Mouse (Mus musculus): ENCODE measurements around the gene Ankrd28.

DNA sequence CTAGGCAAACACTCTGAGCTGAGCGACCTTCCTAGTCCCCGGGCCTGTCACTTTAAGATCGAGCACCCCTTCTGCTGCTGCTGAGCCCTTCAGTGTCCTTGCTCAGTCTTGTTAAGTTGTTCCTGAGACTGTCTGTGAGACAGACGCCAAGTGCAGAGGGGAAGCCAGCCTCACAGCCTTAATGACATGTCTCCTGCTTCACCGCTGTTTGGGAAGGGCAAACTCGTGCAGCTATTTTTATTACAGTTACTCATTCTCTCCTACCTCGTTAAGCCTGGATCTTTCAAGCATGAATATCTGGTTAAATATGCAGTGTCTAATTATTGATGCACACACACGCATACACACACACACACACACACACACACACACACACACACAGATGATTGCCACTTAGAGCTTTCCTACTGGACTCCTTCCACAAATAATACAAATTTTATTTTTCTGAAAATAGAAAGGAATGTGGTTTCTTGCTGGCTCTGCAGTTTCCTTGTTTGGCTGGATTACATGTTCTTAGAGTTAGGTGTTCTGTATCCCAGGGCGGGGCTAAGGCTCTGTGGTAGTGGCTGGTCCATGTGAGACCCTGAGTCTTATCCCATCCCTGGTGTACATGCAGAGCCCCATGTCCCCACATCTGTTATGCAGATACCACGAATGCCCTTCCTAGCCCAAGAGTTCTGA, 170.8 kb downstream of the Ankrd28 start:
- TF ChIP-seq CTCF (IDR thresholded peaks at IDR 0.05; ENCODE audit: low read depth) (no peak), EP300 (optimal IDR thresholded peaks at IDR 0.05) (no peak)
